Mouse (Mus musculus): ENCODE data around the gene Slc6a2.

The Slc6a2 gene

GRCm38 (mm10) chr8:92996840-92997239, 37.0 kb downstream of the Slc6a2 start:
- no peak for TF ChIP-seq GATA4 (IDR thresholded peaks at IDR 0.05; ENCODE audit: insufficient replicate concordance, low read length)

- no peak for TF ChIP-seq GATA4 (IDR thresholded peaks at IDR 0.05; ENCODE audit: insufficient replicate concordance, low read length)
Measured at GRCm38 (mm10) chr8:92998600-92998999, 38.7 kb downstream of the Slc6a2 start.

- TF ChIP-seq GATA4 (IDR thresholded peaks at IDR 0.05; ENCODE audit: insufficient replicate concordance, low read length): no peak
Measured at GRCm38 (mm10) chr8:93010286-93010685, 50.4 kb downstream of the Slc6a2 start.

- no peak for TF ChIP-seq GATA4 (IDR thresholded peaks at IDR 0.05; ENCODE audit: insufficient replicate concordance, low read length)
Measured at GRCm38 (mm10) chr8:93011439-93011838, 51.6 kb downstream of the Slc6a2 start.

GRCm38 (mm10) chr8:93012226-93012625, 52.3 kb downstream of the Slc6a2 start:
- TF ChIP-seq GATA4 (IDR thresholded peaks at IDR 0.05; ENCODE audit: insufficient replicate concordance, low read length): no peak

GRCm38 (mm10) chr8:93014300-93014699, 54.4 kb downstream of the Slc6a2 start:
- no peak for TF ChIP-seq GATA4 (IDR thresholded peaks at IDR 0.05; ENCODE audit: insufficient replicate concordance, low read length)

- TF ChIP-seq GATA4 (IDR thresholded peaks at IDR 0.05; ENCODE audit: insufficient replicate concordance, low read length): no peak
Measured at GRCm38 (mm10) chr8:93021738-93022137, 61.9 kb downstream of the Slc6a2 start.

- TF ChIP-seq GATA4 (IDR thresholded peaks at IDR 0.05; ENCODE audit: insufficient replicate concordance, low read length): no peak
Measured at GRCm38 (mm10) chr8:93030664-93031063, 70.8 kb downstream of the Slc6a2 start.

GRCm38 (mm10) chr8:93038831-93039230, 79.0 kb downstream of the Slc6a2 start:
- no peak for TF ChIP-seq GATA4 (IDR thresholded peaks at IDR 0.05; ENCODE audit: insufficient replicate concordance, low read length)

- TF ChIP-seq GATA4 (IDR thresholded peaks at IDR 0.05; ENCODE audit: insufficient replicate concordance, low read length): no peak
Measured at GRCm38 (mm10) chr8:93040256-93040655, 80.4 kb downstream of the Slc6a2 start.

- no peak for TF ChIP-seq GATA4 (IDR thresholded peaks at IDR 0.05; ENCODE audit: insufficient replicate concordance, low read length)
Measured at GRCm38 (mm10) chr8:93040776-93041567, 81.1 kb downstream of the Slc6a2 start.

GRCm38 (mm10) chr8:93043083-93043482, 83.2 kb downstream of the Slc6a2 start:
- no peak for TF ChIP-seq GATA4 (IDR thresholded peaks at IDR 0.05; ENCODE audit: insufficient replicate concordance, low read length)

GRCm38 (mm10) chr8:93048092-93048491, 88.2 kb downstream of the Slc6a2 start, which contains the start of gene Ces1a:
Gene Ces1a, minus strand, starts transcription at chr8:93048192.
- TF ChIP-seq GATA4 (IDR thresholded peaks at IDR 0.05; ENCODE audit: insufficient replicate concordance, low read length): no peak

GRCm38 (mm10) chr8:93048510-93049416, 88.9 kb downstream of the Slc6a2 start:
- no peak for TF ChIP-seq GATA4 (IDR thresholded peaks at IDR 0.05; ENCODE audit: insufficient replicate concordance, low read length)
